Mouse (Mus musculus) MEL (cell line): ENCODE measurements around the gene Il4i1. TPM values are rescaled to one million over a fixed set of nuclear protein-coding genes. Genes with fewer than 3 reads are reported as not detected.

Source experiments
- DNase-seq: peaks from one replicate; pipeline ENCODE4 v3.0.0; 2011; ENCODE audit warnings: low read depth, low spot score
- H3K27ac ChIP-seq: 2 replicates; pipeline ENCODE4 v1.5.1; 2012; ENCODE audit warnings: low read depth, mild to moderate bottlenecking, control low read depth, low read length, moderate library complexity; ENCODE audit not compliant: control insufficient read depth
- H3K27me3 ChIP-seq, 2 experiments: fragments of 150-350 bp in 1 of 2; sonication (generic) in 1 of 2; 2 replicates each; pipeline ENCODE4 v1.6.1; 2012; ENCODE audit warnings: low read length in 2 of 2, mild to moderate bottlenecking in 2 of 2, improper control_type of control experiment in 1 of 2, moderate library complexity in 1 of 2; ENCODE audit not compliant: insufficient read depth in 2 of 2, control insufficient read depth in 1 of 2
- H3K36me3 ChIP-seq, 2 experiments: 2 replicates each; pipeline ENCODE4 v1.6.1; 2012 to 2014; ENCODE audit warnings: low read length in 2 of 2, improper control_type of control experiment in 1 of 2, inconsistent platforms in 1 of 2, mild to moderate bottlenecking in 1 of 2; ENCODE audit not compliant: insufficient read depth in 2 of 2, control insufficient read depth in 1 of 2
- H3K4me1 ChIP-seq, 2 experiments: fragments of 150-350 bp in 1 of 2; sonication (generic) in 1 of 2; 2 replicates each; pipeline ENCODE4 v1.6.1; 2012; ENCODE audit warnings: low read length in 2 of 2, improper control_type of control experiment in 1 of 2, mild to moderate bottlenecking in 1 of 2; ENCODE audit not compliant: insufficient read depth in 2 of 2, control insufficient read depth in 1 of 2
- H3K4me3 ChIP-seq, 2 experiments: fragments of 150-350 bp in 1 of 2; sonication (generic) in 1 of 2; 2 replicates each; pipeline ENCODE4 v1.5.1; 2012; ENCODE audit warnings: low read depth in 2 of 2, low read length in 2 of 2, mild to moderate bottlenecking in 2 of 2, moderate library complexity in 2 of 2, control low read depth in 1 of 2, improper control_type of control experiment in 1 of 2; ENCODE audit not compliant: control insufficient read depth in 1 of 2, insufficient read depth in 1 of 2
- H3K79me2 ChIP-seq: 2 replicates; pipeline ENCODE4 v1.6.1; 2012; ENCODE audit warnings: mild to moderate bottlenecking, low read length, moderate library complexity; ENCODE audit not compliant: control insufficient read depth, poor library complexity, insufficient read depth
- H3K9ac ChIP-seq: 2 replicates; pipeline ENCODE4 v1.6.1; 2012; ENCODE audit warnings: low read depth, mild to moderate bottlenecking, control low read depth, low read length, moderate library complexity; ENCODE audit not compliant: control insufficient read depth, poor library complexity, severe bottlenecking
- H3K9me3 ChIP-seq: fragments of 150-350 bp; sonication (generic); replicated peaks from 2 replicates; pipeline ENCODE4 v1.6.1; 2012; ENCODE audit warnings: mild to moderate bottlenecking, low read length, improper control_type of control experiment, moderate library complexity; ENCODE audit not compliant: insufficient read depth
- BHLHE40 ChIP-seq: IDR thresholded peaks from 2 replicates; pipeline ENCODE4 v1.6.1; 2012; ENCODE audit warnings: low read depth, mild to moderate bottlenecking, inconsistent platforms, low read length, improper control_type of control experiment, borderline replicate concordance
- CHD1 ChIP-seq: IDR thresholded peaks from 2 replicates; pipeline ENCODE4 v1.6.1; 2012; ENCODE audit warnings: low read depth, mild to moderate bottlenecking, inconsistent platforms, low read length, improper control_type of control experiment
- CHD2 ChIP-seq: IDR thresholded peaks from 2 replicates; pipeline ENCODE4 v1.6.1; 2011; ENCODE audit warnings: low read length, improper control_type of control experiment
- CTCF ChIP-seq, 3 experiments: IDR thresholded peaks in 2 of 3; conservative IDR thresholded peaks in 1 of 3; 2 replicates each; pipeline ENCODE4 v1.5.1; 2011 to 2012; ENCODE audit warnings: low read length in 3 of 3, low read depth in 2 of 3, mild to moderate bottlenecking in 2 of 3, improper control_type of control experiment in 1 of 3, inconsistent platforms in 1 of 3, mixed read lengths in 1 of 3, moderate library complexity in 1 of 3; ENCODE audit not compliant: control insufficient read depth in 1 of 3, insufficient read depth in 1 of 3, poor library complexity in 1 of 3, severe bottlenecking in 1 of 3
- E2F4 ChIP-seq: IDR thresholded peaks from 2 replicates; pipeline ENCODE4 v1.6.1; 2011; ENCODE audit warnings: low read depth, low read length, improper control_type of control experiment, borderline replicate concordance
- EP300 ChIP-seq, 2 experiments: IDR thresholded peaks; 2 replicates each; pipeline ENCODE4 v1.6.1; 2011; ENCODE audit warnings: improper control_type of control experiment in 2 of 2, low read length in 2 of 2, low read depth in 1 of 2, mild to moderate bottlenecking in 1 of 2
- ETS1 ChIP-seq: IDR thresholded peaks from 2 replicates; pipeline ENCODE4 v1.6.1; 2012; ENCODE audit warnings: low read depth, mild to moderate bottlenecking, inconsistent platforms, low read length, improper control_type of control experiment, moderate library complexity
- GABPA ChIP-seq: IDR thresholded peaks from 2 replicates; pipeline ENCODE4 v1.6.1; 2012; ENCODE audit warnings: low read depth, mild to moderate bottlenecking, inconsistent platforms, low read length, improper control_type of control experiment, moderate library complexity
- GATA1 ChIP-seq: IDR thresholded peaks from 2 replicates; pipeline ENCODE4 v1.6.1; 2011; ENCODE audit warnings: low read depth, low read length, improper control_type of control experiment
- HCFC1 ChIP-seq: IDR thresholded peaks from 2 replicates; pipeline ENCODE4 v1.6.1; 2012; ENCODE audit warnings: low read depth, mild to moderate bottlenecking, inconsistent platforms, low read length, improper control_type of control experiment, moderate library complexity
- JUND ChIP-seq: IDR thresholded peaks from 2 replicates; pipeline ENCODE4 v1.6.1; 2011; ENCODE audit warnings: low read depth, mild to moderate bottlenecking, improper control_type of control experiment, low read length
- KAT2A ChIP-seq: conservative IDR thresholded peaks from 2 replicates; pipeline ENCODE4 v1.6.1; 2012; ENCODE audit warnings: low read depth, low read length, improper control_type of control experiment, inconsistent platforms
- MYB ChIP-seq: IDR thresholded peaks from 2 replicates; pipeline ENCODE4 v1.6.1; 2011; ENCODE audit warnings: mild to moderate bottlenecking, low read depth, low read length, improper control_type of control experiment
- POLR2A ChIP-seq, 2 experiments: IDR thresholded peaks; 2 replicates each; pipeline ENCODE4 v1.6.1; 2011 to 2012; ENCODE audit warnings: low read length in 2 of 2, mild to moderate bottlenecking in 2 of 2, control low read depth in 1 of 2, improper control_type of control experiment in 1 of 2, low read depth in 1 of 2, moderate library complexity in 1 of 2; ENCODE audit not compliant: control insufficient read depth in 1 of 2, insufficient read depth in 1 of 2, poor library complexity in 1 of 2
- POLR2AphosphoS5 ChIP-seq: IDR thresholded peaks from 2 replicates; pipeline ENCODE4 v1.6.1; 2012; ENCODE audit warnings: low read depth, borderline replicate concordance, mild to moderate bottlenecking, inconsistent platforms, low read length, moderate library complexity, mixed read lengths
- RAD21 ChIP-seq: IDR thresholded peaks from 2 replicates; pipeline ENCODE4 v1.6.1; 2011; ENCODE audit warnings: mild to moderate bottlenecking, low read depth, low read length, improper control_type of control experiment
- SIN3A ChIP-seq: IDR thresholded peaks from 2 replicates; pipeline ENCODE4 v1.6.1; 2012; ENCODE audit warnings: low read length, improper control_type of control experiment, inconsistent platforms
- SMC3 ChIP-seq: IDR thresholded peaks from 2 replicates; pipeline ENCODE4 v1.6.1; 2011; ENCODE audit warnings: low read depth, low read length, improper control_type of control experiment
- TAL1 ChIP-seq: IDR thresholded peaks from 2 replicates; pipeline ENCODE4 v1.6.1; 2012; ENCODE audit warnings: mild to moderate bottlenecking, inconsistent platforms, low read length, moderate library complexity, mixed read lengths
- TBP ChIP-seq: IDR thresholded peaks from 2 replicates; pipeline ENCODE4 v1.8.0; 2011; ENCODE audit warnings: low read depth, low read length, improper control_type of control experiment
- TCF12 ChIP-seq: IDR thresholded peaks from 2 replicates; pipeline ENCODE4 v1.6.1; 2014; ENCODE audit warnings: low read depth, mild to moderate bottlenecking, inconsistent platforms, low read length, improper control_type of control experiment, moderate library complexity
- USF1 ChIP-seq: IDR thresholded peaks from 2 replicates; pipeline ENCODE4 v1.6.1; 2014; ENCODE audit warnings: low read depth, mild to moderate bottlenecking, inconsistent platforms, low read length, improper control_type of control experiment, moderate library complexity
- USF2 ChIP-seq, 2 experiments: IDR thresholded peaks; 2 replicates each; pipeline ENCODE4 v1.6.1; 2011 to 2012; ENCODE audit warnings: improper control_type of control experiment in 2 of 2, low read length in 2 of 2, borderline replicate concordance in 1 of 2, inconsistent platforms in 1 of 2, low read depth in 1 of 2, mild to moderate bottlenecking in 1 of 2; ENCODE audit not compliant: insufficient read depth in 1 of 2
- ZC3H11A ChIP-seq: IDR thresholded peaks from 2 replicates; pipeline ENCODE4 v1.6.1; 2012; ENCODE audit warnings: low read depth, mild to moderate bottlenecking, inconsistent platforms, low read length, improper control_type of control experiment
- ZKSCAN1 ChIP-seq: IDR thresholded peaks from 2 replicates; pipeline ENCODE4 v1.6.1; 2012; ENCODE audit warnings: low read depth, mild to moderate bottlenecking, inconsistent platforms, low read length, improper control_type of control experiment, moderate library complexity
- ZMIZ1 ChIP-seq: IDR thresholded peaks from 2 replicates; pipeline ENCODE4 v1.6.1; 2012; ENCODE audit warnings: low read depth, mild to moderate bottlenecking, inconsistent platforms, low read length, improper control_type of control experiment, moderate library complexity
- polyA plus RNA-seq, 2 experiments: library from polyadenylated mRNA; stranded (reverse) in 1 of 2; unstranded in 1 of 2; fragments of >175 nt in 1 of 2; fragments of >200 nt in 1 of 2; gene quantifications; 2 replicates each; pipeline versions ENCODE4 v1.2.1 to v1.2.4; 2012; ENCODE audit warnings: low replicate concordance in 2 of 2, low read depth in 1 of 2; ENCODE audit not compliant: insufficient read length in 2 of 2, insufficient read depth in 1 of 2, missing spikeins in 1 of 2
- total RNA-seq: library from RNA; depleted of rRNA; stranded (reverse); fragments of 300-350 nt; gene quantifications from 2 replicates; pipeline ENCODE4 v1.2.3, GENCODE M21; 2012

Il4i1 gene
- total and polyA plus RNA-seq, 3 experiments = 0.54 to 0.73 TPM; not detected in 1

- H3K79me2 ChIP-seq = no peaks in the 10 kb centered on the region
- H3K9me3 ChIP-seq = no peaks in the 10 kb centered on the region
- no peak overlapping the region for H3K9ac ChIP-seq
- H3K4me1 ChIP-seq = peaks cover 0 to 2% of the 10 kb centered on the region in 2 experiments; a peak in 1 of 4 replicates
- H3K27ac ChIP-seq = no peak overlapping the region
- H3K27me3 ChIP-seq = no peaks in the 10 kb centered on the region
- TF ChIP-seq CHD2 = no peak
- no peak for TF ChIP-seq ZKSCAN1
- TF ChIP-seq CTCF (IDR thresholded peaks at IDR 0.05 in 2 of 3, conservative IDR thresholded peaks at IDR 0.05 in 1 of 3; ENCODE audit: control insufficient read depth in 1 of 3, insufficient read depth in 1 of 3, low read depth in 2 of 3, low read length in 3 of 3, poor library complexity in 1 of 3, severe bottlenecking in 1 of 3) = no peak
- no peak for TF ChIP-seq POLR2A (IDR thresholded peaks at IDR 0.05; ENCODE audit: control insufficient read depth in 1 of 2, insufficient read depth in 1 of 2, low read depth in 1 of 2, low read length in 2 of 2, poor library complexity in 1 of 2)
- TF ChIP-seq TAL1 = peak; percentile 72
- no peak for TF ChIP-seq KAT2A
- TF ChIP-seq SMC3 = no peak
- peak; percentile 44; the same call in 1 of the 2 replicates for TF ChIP-seq GATA1
- TF ChIP-seq TCF12 = peak; percentile 77
- TF ChIP-seq RAD21 = no peak
- TF ChIP-seq EP300 (IDR thresholded peaks at IDR 0.05; ENCODE audit: low read depth in 1 of 2, low read length in 2 of 2) = peak; percentile 29 to 68; a peak in 3 of 4 replicates
- no peak for TF ChIP-seq BHLHE40
- TF ChIP-seq ETS1 = no peak
- TF ChIP-seq POLR2AphosphoS5 = no peak
- TF ChIP-seq MYB = no peak
- TF ChIP-seq ZMIZ1 = no peak
- no peak for TF ChIP-seq ZC3H11A
- no peak for TF ChIP-seq USF1
- TF ChIP-seq CHD1 = no peak
- peaks cover 0 to 4% of the 10 kb centered on the region in 2 experiments; a peak in 1 of 4 replicates for H3K36me3 ChIP-seq
- peak; percentile 51 for DNase-seq
- no peak overlapping the region for H3K4me3 ChIP-seq
Observed at GRCm38 (mm10) chr7:44772591-44773204, 43.5 kb upstream of the Il4i1 start.

- no peak overlapping the region for H3K9ac ChIP-seq
- TF ChIP-seq CHD2 (no peak), JUND (no peak), POLR2AphosphoS5 (no peak), SIN3A (no peak), USF1 (no peak), TBP (no peak), E2F4 (no peak), KAT2A (no peak), EP300 (IDR thresholded peaks at IDR 0.05; ENCODE audit: low read depth in 1 of 2, low read length in 2 of 2) (no peak), POLR2A (IDR thresholded peaks at IDR 0.05; ENCODE audit: control insufficient read depth in 1 of 2, insufficient read depth in 1 of 2, low read depth in 1 of 2, low read length in 2 of 2, poor library complexity in 1 of 2) (no peak), USF2 (IDR thresholded peaks at IDR 0.05; ENCODE audit: borderline replicate concordance in 1 of 2, insufficient read depth in 1 of 2, low read depth in 1 of 2, low read length in 2 of 2) (no peak), HCFC1 (no peak), GABPA (no peak), ETS1 (no peak), ZKSCAN1 (no peak)
- H3K4me1 ChIP-seq = peaks cover 0 to 2% of the 10 kb centered on the region in 2 experiments; a peak in 1 of 4 replicates
- no peak overlapping the region for H3K27ac ChIP-seq
- H3K9me3 ChIP-seq = no peaks in the 10 kb centered on the region
- no peaks in the 10 kb centered on the region for H3K27me3 ChIP-seq
- H3K4me3 ChIP-seq = no peak overlapping the region
- peaks cover 0 to 4% of the 10 kb centered on the region in 2 experiments; a peak in 1 of 4 replicates for H3K36me3 ChIP-seq
- no peak for DNase-seq
- no peaks in the 10 kb centered on the region for H3K79me2 ChIP-seq
Observed at GRCm38 (mm10) chr7:44776849-44777498, 39.2 kb upstream of the Il4i1 start.
